Mouse (Mus musculus): Measurements from ENCODE around the gene Otud7b.
"Not testable (repeated sequence)": the region's sequence is repeated elsewhere in the genome, so short reads cannot be mapped to it uniquely, and the experiment has no call there.

Gene Otud7b

GRCm38 (mm10) chr3:96152611-96153010, 48.3 kb downstream of the Otud7b start:
- DNase-seq = no peak

- no peak for DNase-seq
These were observed 51.2 kb downstream of the Otud7b start for GRCm38 (mm10) chr3:96155501-96155900.

- DNase-seq = no peak
These were observed 55.5 kb downstream of the Otud7b start for GRCm38 (mm10) chr3:96159820-96160219.

GRCm38 (mm10) chr3:96160222-96160802, 56.0 kb downstream of the Otud7b start:
- DNase-seq = peak; percentile 40 to 41

- peak; percentile 63 for DNase-seq
These were observed 56.6 kb downstream of the Otud7b start for GRCm38 (mm10) chr3:96160803-96161516.

GRCm38 (mm10) chr3:96161869-96162840, 57.8 kb downstream of the Otud7b start, which contains the start of gene Mtmr11:
Mtmr11 (plus strand) TSS chr3:96162004.
- DNase-seq = peak in 1 of 2 experiments; percentile 38

- DNase-seq = no peak
These were observed 58.7 kb downstream of the Otud7b start for GRCm38 (mm10) chr3:96163040-96163439.

- no peak for DNase-seq
These were observed 64.3 kb downstream of the Otud7b start for GRCm38 (mm10) chr3:96168466-96169158.

- no peak for DNase-seq
These were observed 65.9 kb downstream of the Otud7b start for GRCm38 (mm10) chr3:96170276-96170675.

- no peak for DNase-seq
These were observed 66.7 kb downstream of the Otud7b start for GRCm38 (mm10) chr3:96170976-96171545.

- peak in 1 of 2 experiments; percentile 29 for DNase-seq
These were observed 67.4 kb downstream of the Otud7b start for GRCm38 (mm10) chr3:96171583-96172196.

- DNase-seq = peak; percentile 87 to 89
These were observed 68.2 kb downstream of the Otud7b start, which contains the start of gene Sf3b4 for GRCm38 (mm10) chr3:96172197-96173178. Sf3b4 (plus strand) TSS chr3:96172332.

- no peak for DNase-seq
These were observed 68.9 kb downstream of the Otud7b start for GRCm38 (mm10) chr3:96173185-96173584.

GRCm38 (mm10) chr3:96174042-96174441, 69.7 kb downstream of the Otud7b start:
- DNase-seq = not testable (repeated sequence)

- DNase-seq = no peak
These were observed 70.9 kb downstream of the Otud7b start for GRCm38 (mm10) chr3:96175251-96175650.

- DNase-seq = no peak
These were observed 74.1 kb downstream of the Otud7b start for GRCm38 (mm10) chr3:96178427-96178826.

GRCm38 (mm10) chr3:96178902-96179301, 74.6 kb downstream of the Otud7b start:
- no peak for DNase-seq

GRCm38 (mm10) chr3:96179531-96179930, 75.2 kb downstream of the Otud7b start:
- peak; percentile 69 to 76 for DNase-seq

GRCm38 (mm10) chr3:96180727-96181477, 76.6 kb downstream of the Otud7b start, which contains the start of gene Sv2a:
Sv2a (plus strand) TSS chr3:96181151.
- DNase-seq = peak; percentile 89 to 92

Measured in cerebellum, postnatal 14 days (tissue).